Mouse (Mus musculus): ENCODE measurements around the gene Krt77.

DNA sequence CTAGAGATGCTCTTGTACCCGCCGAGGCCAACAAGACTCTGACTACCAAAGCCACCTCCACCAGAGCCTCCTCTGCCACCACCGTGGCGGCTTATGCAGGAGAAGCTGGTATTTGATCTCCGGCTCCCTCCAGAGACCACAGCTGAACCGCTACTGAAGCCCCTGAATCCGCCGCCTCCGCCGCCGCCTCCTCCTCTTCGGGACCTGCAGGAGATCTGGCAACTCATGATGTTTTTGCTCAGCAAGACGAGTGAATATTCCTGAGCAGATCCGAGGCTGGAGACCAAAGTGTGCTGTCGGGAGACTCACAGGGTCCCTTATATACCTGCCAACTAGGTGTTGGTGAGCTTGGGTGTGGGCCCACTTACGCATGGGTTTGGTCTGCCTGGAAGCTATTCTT lies 51.6 kb downstream of the Krt77 start, which contains the start of gene Krt2:
- TF ChIP-seq POLR2A (IDR thresholded peaks at IDR 0.05; ENCODE audit: borderline replicate concordance, extremely low read depth, low read depth, low read length) (no peak), CTCF (IDR thresholded peaks at IDR 0.05; ENCODE audit: insufficient read depth, low read length) (no peak)
